Mouse (Mus musculus) kidney, embryonic 15.5 days (tissue): ENCODE data around the gene Rtbdn. TPM values are rescaled to one million over a fixed set of nuclear protein-coding genes. Genes with fewer than 3 reads are reported as not detected.

Source experiments
- ATAC-seq: fragments of 200-750 bp; cut with Nextera tagmentation; replicated peaks from 2 replicates; pipeline ENCODE4 v1.8.0; 2017; ENCODE audit warnings: moderate TSS enrichment; ENCODE audit not compliant: low FRiP score
- H3K27ac ChIP-seq: fragments of 300-500 bp; sonication (generic); 2 replicates; pipeline ENCODE4 v1.5.1; 2015; ENCODE audit warnings: mild to moderate bottlenecking, inconsistent platforms
- H3K27me3 ChIP-seq: fragments of 300-500 bp; sonication (generic); 2 replicates; pipeline ENCODE4 v1.6.1; 2015; ENCODE audit warnings: inconsistent platforms
- H3K36me3 ChIP-seq: fragments of 300-500 bp; sonication (generic); 2 replicates; pipeline ENCODE4 v1.6.1; 2015; ENCODE audit warnings: inconsistent platforms
- H3K4me1 ChIP-seq: fragments of 300-500 bp; sonication (generic); 2 replicates; pipeline ENCODE4 v1.6.1; 2015; ENCODE audit warnings: inconsistent platforms
- H3K4me2 ChIP-seq: fragments of 300-500 bp; sonication (generic); 2 replicates; pipeline ENCODE4 v1.6.1; 2015; ENCODE audit warnings: moderate library complexity, mild to moderate bottlenecking, inconsistent platforms
- H3K4me3 ChIP-seq: fragments of 300-500 bp; sonication (generic); replicated peaks from 2 replicates; pipeline ENCODE4 v1.5.1; 2015; ENCODE audit warnings: mild to moderate bottlenecking, inconsistent platforms
- H3K9ac ChIP-seq: fragments of 300-500 bp; sonication (generic); 2 replicates; pipeline ENCODE4 v1.6.1; 2015; ENCODE audit warnings: mild to moderate bottlenecking, inconsistent platforms
- H3K9me3 ChIP-seq: fragments of 300-500 bp; sonication (generic); replicated peaks from 2 replicates; pipeline ENCODE4 v1.6.1; 2016; ENCODE audit warnings: inconsistent platforms
- WGBS: fragments of 180-500 bp; shearing (Covaris S2); methylation state at CpG from one replicate; pipeline ENCODE4 v1.1.7; 2015; ENCODE audit warnings: mixed read lengths; 5-methylcytosine and 5-hydroxymethylcytosine counted together
- polyA plus RNA-seq: library from polyadenylated mRNA; unstranded; fragments of >200 nt; fragmentation: Nextera tagmentation; extraction: Ambion mirVana; gene quantifications from 2 replicates; pipeline ENCODE4 v1.2.1, GENCODE M21; 2015

The Rtbdn gene
- polyA plus RNA-seq, 1 experiment from 2014 or later: 0.45 TPM

GRCm38 (mm10) chr8:84945235-84945632, 1.6 kb upstream of the Rtbdn start:
- Histone ChIP-seq H3K4me3 (peak overlapping the region; percentile 48), H3K9ac (no peak overlapping the region), H3K27ac (no peak overlapping the region), H3K36me3 (no peaks in the 10 kb centered on the region), H3K4me2 (peak overlapping the region; percentile 84), H3K4me1 (peaks cover 20% of the 10 kb centered on the region), H3K9me3 (no peaks in the 10 kb centered on the region), H3K27me3 (peaks cover 88% of the 10 kb centered on the region)
- ATAC-seq: peak; percentile 12; the same call in 1 of the 2 replicates
- 4% methylated on average over 11 of the region's 11 CpGs for WGBS

- H3K27ac ChIP-seq: no peak overlapping the region
- H3K4me1 ChIP-seq: peaks cover 20% of the 10 kb centered on the region
- WGBS: under 1% methylated on average over 62 of the region's 67 CpGs
- H3K4me3 ChIP-seq: peak overlapping the region; percentile 48
- H3K4me2 ChIP-seq: peak overlapping the region; percentile 84
- H3K27me3 ChIP-seq: peaks cover 88% of the 10 kb centered on the region
- peak; percentile 43; the same call in 1 of the 2 replicates for ATAC-seq
- H3K36me3 ChIP-seq: no peaks in the 10 kb centered on the region
- H3K9ac ChIP-seq: no peak overlapping the region
- H3K9me3 ChIP-seq: no peaks in the 10 kb centered on the region
These were observed 911 bp upstream of the Rtbdn start for GRCm38 (mm10) chr8:84945633-84946527.

GRCm38 (mm10) chr8:84947241-84947545, 402 bp downstream of the Rtbdn start:
- ATAC-seq: no peak
- Histone ChIP-seq H3K4me2 (no peak overlapping the region), H3K36me3 (no peaks in the 10 kb centered on the region), H3K4me1 (peaks cover 20% of the 10 kb centered on the region), H3K4me3 (no peak overlapping the region), H3K9ac (no peak overlapping the region), H3K9me3 (no peaks in the 10 kb centered on the region), H3K27me3 (peaks cover 88% of the 10 kb centered on the region), H3K27ac (no peak overlapping the region)
- 14% methylated on average over 9 of the region's 9 CpGs for WGBS

DNA sequence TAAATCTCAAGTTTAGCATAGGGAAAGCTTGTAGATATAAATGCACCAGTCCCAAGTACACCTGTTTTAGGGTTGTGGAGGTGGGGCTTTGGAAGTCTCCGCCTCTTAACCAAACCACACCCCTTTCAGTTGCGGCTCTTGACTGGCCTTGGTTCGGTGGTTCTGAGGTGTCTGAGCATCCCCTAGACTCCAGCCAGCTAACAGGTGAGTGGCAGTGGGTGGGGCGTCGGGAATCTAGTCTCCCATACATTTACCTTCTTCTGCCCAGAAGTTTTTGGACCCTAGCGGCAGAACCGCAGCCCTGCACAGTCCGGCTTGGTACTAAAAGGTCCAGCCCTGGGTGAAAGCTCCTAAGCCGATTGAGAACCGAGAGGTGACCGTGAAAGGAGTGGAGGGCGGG, 3.0 kb downstream of the Rtbdn start:
- no peaks in the 10 kb centered on the region for H3K9me3 ChIP-seq
- peaks cover 15% of the 10 kb centered on the region for H3K4me1 ChIP-seq
- WGBS: 21% methylated on average over 12 of the region's 12 CpGs
- H3K36me3 ChIP-seq: no peaks in the 10 kb centered on the region
- H3K4me3 ChIP-seq: no peak overlapping the region
- H3K27me3 ChIP-seq: peaks cover 82% of the 10 kb centered on the region
- H3K4me2 ChIP-seq: no peak overlapping the region
- no peak overlapping the region for H3K27ac ChIP-seq
- no peak for ATAC-seq
- H3K9ac ChIP-seq: no peak overlapping the region

DNA sequence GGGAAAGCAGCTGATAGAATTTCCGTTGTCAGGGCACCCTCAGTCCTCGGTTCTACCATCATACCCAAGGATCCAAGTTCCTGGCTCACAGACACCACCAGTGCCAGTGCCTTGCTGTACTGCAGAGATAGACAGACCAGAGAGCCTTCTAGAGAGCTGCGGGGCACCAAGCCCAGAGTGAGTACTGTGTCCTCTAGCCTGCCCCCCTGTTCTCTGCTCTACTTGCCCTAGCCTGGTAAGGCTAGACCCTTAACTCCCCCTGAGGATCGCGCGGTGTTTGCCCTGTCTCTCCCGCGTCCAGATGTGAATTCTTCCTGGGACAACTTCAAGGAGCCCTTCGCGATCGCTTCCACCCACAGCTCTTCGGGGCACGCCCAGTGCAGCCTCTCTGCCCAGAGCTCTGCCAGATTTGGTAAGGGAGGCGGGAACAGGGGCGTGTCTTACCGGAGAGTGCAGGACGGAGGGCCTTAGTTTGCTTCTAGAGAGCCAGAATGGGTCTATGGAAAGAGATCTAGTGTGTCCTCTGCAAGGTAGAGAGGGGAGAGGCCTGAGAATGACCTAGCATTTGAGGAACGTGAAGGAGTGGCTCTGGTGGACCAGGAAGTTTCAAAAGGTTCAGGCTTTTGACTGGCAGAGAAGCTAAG, 5.9 kb downstream of the Rtbdn start:
- Histone ChIP-seq H3K9me3 (no peaks in the 10 kb centered on the region), H3K36me3 (peaks cover 15% of the 10 kb centered on the region), H3K9ac (no peak overlapping the region), H3K27me3 (peaks cover 54% of the 10 kb centered on the region), H3K4me2 (no peak overlapping the region), H3K27ac (no peak overlapping the region), H3K4me3 (no peak overlapping the region), H3K4me1 (no peaks in the 10 kb centered on the region)
- WGBS: 6% methylated on average over 18 of the region's 18 CpGs
- ATAC-seq: no peak

DNA sequence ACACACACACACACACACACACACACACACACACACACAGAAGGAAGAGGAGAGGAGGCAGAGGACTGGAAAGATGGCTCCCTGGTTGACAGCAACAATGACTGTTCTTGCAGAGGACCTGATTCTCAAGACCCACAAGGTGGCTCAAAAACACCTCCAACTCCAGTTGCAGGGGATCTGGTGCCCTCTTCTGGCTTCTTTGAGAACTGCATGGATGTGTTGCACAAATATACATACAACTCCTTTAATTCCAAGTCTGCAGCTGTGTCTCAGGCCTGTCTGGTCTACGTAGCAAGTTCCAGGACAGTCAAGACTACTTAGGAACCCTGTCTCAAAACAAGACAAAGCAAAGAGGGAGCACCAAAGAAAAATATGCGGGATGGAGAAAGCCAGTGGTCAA, 10.0 kb downstream of the Rtbdn start:
- H3K36me3 ChIP-seq: peaks cover 51% of the 10 kb centered on the region

DNA sequence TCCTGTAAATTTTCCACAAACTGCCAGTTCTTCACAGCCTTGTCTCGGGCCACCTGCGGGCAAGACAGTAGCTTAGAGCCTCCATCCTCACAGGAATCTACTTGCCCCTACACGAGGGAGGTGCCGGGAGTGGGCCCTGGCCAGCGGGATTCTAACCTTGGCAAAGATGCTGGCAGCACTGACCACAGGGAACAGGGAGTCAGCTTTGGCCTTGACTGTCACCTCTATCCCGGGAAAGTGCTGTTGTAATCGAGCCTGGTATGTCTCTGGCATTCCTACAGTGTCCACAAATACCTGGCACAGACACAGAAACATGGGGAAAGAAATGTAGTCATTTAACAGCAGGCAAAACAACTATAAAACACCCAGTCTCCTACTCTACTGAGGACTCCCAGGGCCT, 13.0 kb downstream of the Rtbdn start:
- H3K9me3 ChIP-seq: no peaks in the 10 kb centered on the region
- WGBS: 91% methylated on average over 7 of the region's 7 CpGs
- peaks cover 6% of the 10 kb centered on the region for H3K4me1 ChIP-seq
- no peak overlapping the region for H3K27ac ChIP-seq
- no peak for ATAC-seq
- H3K4me2 ChIP-seq: no peak overlapping the region
- no peaks in the 10 kb centered on the region for H3K27me3 ChIP-seq
- H3K36me3 ChIP-seq: peaks cover 71% of the 10 kb centered on the region
- H3K4me3 ChIP-seq: no peak overlapping the region
- H3K9ac ChIP-seq: no peak overlapping the region

More for the DNA sequence above, 10.0 kb downstream of the Rtbdn start:
- WGBS: 53% methylated on average over 2 of the region's 2 CpGs
- no peaks in the 10 kb centered on the region for H3K9me3 ChIP-seq
- no peak overlapping the region for H3K27ac ChIP-seq
- no peaks in the 10 kb centered on the region for H3K4me1 ChIP-seq
- ATAC-seq: no peak
- H3K4me2 ChIP-seq: no peak overlapping the region
- no peak overlapping the region for H3K4me3 ChIP-seq
- no peak overlapping the region for H3K9ac ChIP-seq
- peaks cover 20% of the 10 kb centered on the region for H3K27me3 ChIP-seq

DNA sequence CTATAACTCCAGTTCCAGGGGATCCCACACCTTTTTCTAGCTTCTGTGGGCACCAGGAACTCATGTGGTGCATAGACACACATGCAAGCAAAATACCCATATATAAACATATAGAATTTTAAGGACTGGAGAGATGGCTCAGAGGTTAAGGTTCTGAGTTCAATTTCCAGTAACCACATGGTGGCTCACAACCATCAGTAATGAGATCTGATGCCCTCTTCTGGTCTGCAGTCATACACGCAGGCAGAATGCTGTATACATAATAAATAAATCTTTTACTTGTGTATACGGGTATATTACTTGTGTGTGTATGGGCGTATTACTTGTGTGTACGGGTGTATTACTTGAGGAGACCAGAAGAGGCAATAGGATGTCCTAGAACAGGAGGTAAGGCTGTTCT, 17.2 kb downstream of the Rtbdn start:
- Histone ChIP-seq H3K9ac (no peak overlapping the region), H3K9me3 (no peaks in the 10 kb centered on the region), H3K27ac (no peak overlapping the region), H3K4me2 (no peak overlapping the region), H3K36me3 (peaks cover 44% of the 10 kb centered on the region), H3K4me3 (no peak overlapping the region), H3K4me1 (peaks cover 36% of the 10 kb centered on the region), H3K27me3 (no peaks in the 10 kb centered on the region)
- WGBS: 86% methylated on average over 4 of the region's 4 CpGs
- ATAC-seq: no peak

DNA sequence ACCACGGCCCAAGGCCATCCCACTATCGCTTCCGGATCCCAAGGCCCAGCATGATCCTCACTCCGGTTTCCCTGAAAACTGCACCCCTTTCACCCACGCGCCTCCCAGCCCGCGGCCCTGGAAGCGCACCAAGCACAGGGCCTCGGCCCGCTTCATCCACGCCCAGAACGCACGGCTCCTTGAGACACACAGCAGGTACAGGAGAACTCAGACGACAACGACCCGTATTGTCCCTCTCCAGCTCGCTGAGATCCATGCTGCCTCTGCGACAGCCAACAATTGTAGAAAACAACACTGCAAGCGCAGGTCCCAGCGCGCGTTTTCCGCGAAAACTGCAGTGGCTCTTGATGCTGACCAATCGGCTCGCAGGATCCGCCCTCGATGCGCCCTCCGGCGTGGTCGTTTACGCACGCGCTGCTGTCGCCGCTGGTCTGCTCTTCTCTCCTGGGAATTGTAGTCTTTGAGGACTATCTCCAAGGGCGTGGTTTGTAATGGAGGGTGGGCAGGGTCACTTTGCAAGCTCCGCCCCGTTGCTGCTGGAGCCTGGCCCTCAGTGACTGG, 19.0 kb downstream of the Rtbdn start:
- ATAC-seq: peak; percentile 89
- Histone ChIP-seq H3K36me3 (peaks cover 30% of the 10 kb centered on the region), H3K4me2 (peak overlapping the region; percentile 80), H3K27me3 (no peaks in the 10 kb centered on the region), H3K27ac (peak overlapping the region; percentile 86), H3K4me3 (peak overlapping the region; percentile 70), H3K4me1 (peaks cover 42% of the 10 kb centered on the region), H3K9me3 (no peaks in the 10 kb centered on the region), H3K9ac (peak overlapping the region; percentile 52)
- WGBS: 1% methylated on average over 41 of the region's 41 CpGs

GRCm38 (mm10) chr8:84966603-84967002, 19.8 kb downstream of the Rtbdn start:
- Histone ChIP-seq H3K4me3 (peak overlapping the region; percentile 70; the same call in 1 of the 2 replicates), H3K27ac (peak overlapping the region; percentile 86), H3K36me3 (peaks cover 30% of the 10 kb centered on the region), H3K4me2 (peak overlapping the region; percentile 80), H3K9me3 (no peaks in the 10 kb centered on the region), H3K27me3 (no peaks in the 10 kb centered on the region), H3K9ac (no peak overlapping the region), H3K4me1 (peaks cover 48% of the 10 kb centered on the region)
- 38% methylated on average over 3 of the region's 3 CpGs for WGBS
- no peak for ATAC-seq

DNA sequence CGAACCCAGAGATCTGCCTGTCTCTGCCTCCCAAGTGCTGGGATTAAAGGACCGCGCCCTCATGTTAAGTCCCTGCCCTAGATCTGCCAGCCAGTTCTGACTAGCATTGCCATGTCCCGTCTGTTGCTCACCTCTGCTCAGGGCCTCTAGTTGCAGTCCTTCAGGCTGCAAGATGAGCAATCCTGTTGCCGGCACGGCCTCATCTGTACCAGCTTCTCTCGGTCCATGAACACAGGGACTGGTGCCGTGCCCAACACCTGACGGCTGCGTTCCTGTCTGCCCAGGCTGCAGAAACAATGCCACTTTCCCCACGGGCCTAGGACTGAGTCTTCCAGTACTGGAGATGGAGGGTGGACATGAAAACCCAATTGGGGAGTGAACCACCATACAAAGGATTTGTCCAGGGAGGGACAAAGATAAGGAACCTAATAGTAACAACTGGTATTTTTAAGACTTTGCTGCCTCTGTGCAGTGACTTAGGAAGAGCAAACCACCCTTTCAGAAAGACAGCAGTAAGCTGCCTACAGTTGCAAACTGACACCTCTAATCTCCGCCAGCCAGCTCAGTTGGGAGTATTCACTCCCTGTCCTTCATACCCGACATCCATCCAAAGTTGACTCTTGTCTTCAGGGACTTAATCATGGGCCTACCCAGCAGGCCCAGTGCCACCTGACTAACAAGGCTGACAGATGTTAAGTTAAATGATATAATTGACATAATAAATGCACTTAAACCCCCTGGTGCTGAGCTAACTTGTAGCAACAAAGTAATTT, 20.9 kb downstream of the Rtbdn start:
- no peak for ATAC-seq
- H3K4me2 ChIP-seq: 0 out of 2 replicates have a peak overlapping the region, but pooled peaks have one; percentile 83
- H3K27me3 ChIP-seq: no peaks in the 10 kb centered on the region
- H3K36me3 ChIP-seq: peaks cover 31% of the 10 kb centered on the region
- H3K9ac ChIP-seq: no peak overlapping the region
- no peaks in the 10 kb centered on the region for H3K9me3 ChIP-seq
- WGBS: 89% methylated on average over 13 of the region's 13 CpGs
- H3K4me3 ChIP-seq: no peak overlapping the region
- peak overlapping the region; percentile 93; the same call in 1 of the 2 replicates for H3K27ac ChIP-seq
- peaks cover 48% of the 10 kb centered on the region for H3K4me1 ChIP-seq
